Mouse (Mus musculus) fat pad, adult 2 months (tissue): ENCODE data around the gene Xlr4c.
"Not testable (repeated sequence)": the region's sequence is repeated elsewhere in the genome, so short reads cannot be mapped to it uniquely, and the experiment has no call there.

ENCODE experiments used
- DNase-seq: peaks from one replicate; pipeline ENCODE4 v3.0.0-alpha.2; 2011; ENCODE audit warnings: low read depth, low spot score; ENCODE audit errors: extremely low read depth

The Xlr4c gene

DNA sequence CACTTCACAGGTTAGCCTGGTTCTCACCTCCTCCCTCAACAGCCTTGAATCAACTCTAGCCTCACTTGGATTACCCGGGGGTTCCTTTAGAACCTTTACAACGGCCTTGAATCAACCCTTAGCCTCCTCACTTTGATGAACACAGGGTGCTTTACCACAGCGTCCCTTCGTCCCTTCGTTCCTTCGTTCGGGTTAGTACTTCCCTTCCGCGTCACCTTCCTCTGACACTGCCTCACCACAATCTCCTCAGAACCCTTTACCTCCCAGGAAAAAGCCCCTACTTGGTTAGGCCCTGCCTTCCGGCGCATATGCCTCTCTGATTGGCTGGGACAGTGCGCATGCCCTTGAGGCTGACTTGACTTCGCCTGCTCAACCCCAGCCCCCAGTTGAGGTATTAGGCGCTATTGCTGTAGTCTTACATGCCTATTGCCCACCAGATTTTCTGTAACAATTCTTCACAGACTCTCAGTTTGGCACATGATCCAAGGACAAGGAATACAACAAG is at the start of gene Xlr4c:
Gene Xlr4c, minus strand, starts transcription at position 310 of the 505 bp plus-strand sequence.
- DNase-seq = not testable (repeated sequence)

GRCm38 (mm10) chrX:73265270-73265669 is 22.3 kb upstream of the Xlr4c start, which contains the start of gene Xlr3c:
TSS of gene Xlr3c (minus strand) at chrX:73265390.
- not testable (repeated sequence) for DNase-seq

DNA sequence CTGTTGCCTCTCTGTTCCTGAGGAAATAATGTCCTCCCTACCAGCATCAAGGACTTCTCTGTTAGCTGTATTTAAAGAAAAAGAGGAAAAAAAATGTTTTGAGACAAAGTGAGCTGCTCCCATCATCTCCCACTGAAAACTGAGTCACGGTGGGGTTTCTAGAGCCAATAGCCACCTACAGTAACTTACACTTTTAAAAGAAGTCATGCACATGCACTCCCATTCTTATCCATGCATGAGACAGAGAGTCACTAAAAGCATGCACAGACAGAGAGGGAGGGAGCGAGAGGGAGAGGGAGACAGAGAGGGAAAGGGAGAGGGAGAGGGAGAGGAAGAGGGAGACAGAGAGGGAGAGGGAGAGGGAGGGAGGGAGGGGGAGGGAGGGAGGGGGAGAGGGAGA is 19.5 kb upstream of the Xlr4c start:
- not testable (repeated sequence) for DNase-seq

DNA sequence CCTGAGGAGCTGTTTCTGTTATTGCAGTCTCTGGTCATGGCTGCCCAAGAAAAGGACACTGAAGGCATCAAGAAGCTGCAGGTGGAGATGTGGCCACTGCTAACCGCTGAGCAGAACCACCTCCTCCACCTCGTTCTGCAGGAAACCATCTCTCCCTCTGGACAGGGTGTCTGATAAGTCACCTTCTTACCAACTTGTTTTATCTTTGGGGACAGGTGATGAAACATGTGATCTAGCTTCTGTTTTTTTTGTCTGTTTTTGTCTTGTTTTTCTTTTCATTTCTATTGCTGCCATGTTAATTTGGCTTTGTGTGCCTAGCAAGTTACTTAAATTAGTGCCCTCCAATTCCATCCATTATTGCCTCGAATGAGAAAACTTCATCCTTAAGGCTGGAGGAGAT is 13.6 kb downstream of the Xlr4c start:
- DNase-seq = no peak

DNA sequence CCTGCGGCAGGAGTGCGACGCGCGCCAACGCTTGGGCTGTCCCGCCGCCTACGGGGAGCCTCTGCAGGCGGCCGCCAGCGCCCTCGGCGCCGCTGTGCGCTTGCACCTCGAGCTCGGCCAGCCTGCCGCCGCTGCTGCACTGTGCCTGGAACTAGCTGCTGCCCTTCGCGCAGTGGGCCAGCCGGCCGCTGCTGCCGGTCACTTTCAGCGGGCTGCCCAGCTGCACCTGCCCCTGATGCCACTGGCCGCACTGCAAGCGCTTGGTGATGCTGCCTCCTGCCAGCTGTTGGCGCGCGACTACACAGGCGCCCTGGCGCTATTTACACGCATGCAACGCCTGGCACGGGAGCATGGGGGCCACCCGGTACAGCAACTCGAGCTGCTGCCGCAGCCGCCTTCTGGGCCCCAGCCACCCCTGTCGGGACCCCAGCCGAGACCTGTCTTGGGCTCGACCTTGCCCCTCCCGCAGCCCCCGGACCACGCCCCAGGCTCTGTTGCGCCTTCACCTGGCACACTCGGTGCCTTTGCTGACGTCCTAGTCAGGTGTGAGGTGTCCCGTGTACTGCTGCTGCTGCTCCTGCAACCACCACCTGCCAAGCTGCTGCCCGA is 14.2 kb downstream of the Xlr4c start:
- DNase-seq = no peak

DNA sequence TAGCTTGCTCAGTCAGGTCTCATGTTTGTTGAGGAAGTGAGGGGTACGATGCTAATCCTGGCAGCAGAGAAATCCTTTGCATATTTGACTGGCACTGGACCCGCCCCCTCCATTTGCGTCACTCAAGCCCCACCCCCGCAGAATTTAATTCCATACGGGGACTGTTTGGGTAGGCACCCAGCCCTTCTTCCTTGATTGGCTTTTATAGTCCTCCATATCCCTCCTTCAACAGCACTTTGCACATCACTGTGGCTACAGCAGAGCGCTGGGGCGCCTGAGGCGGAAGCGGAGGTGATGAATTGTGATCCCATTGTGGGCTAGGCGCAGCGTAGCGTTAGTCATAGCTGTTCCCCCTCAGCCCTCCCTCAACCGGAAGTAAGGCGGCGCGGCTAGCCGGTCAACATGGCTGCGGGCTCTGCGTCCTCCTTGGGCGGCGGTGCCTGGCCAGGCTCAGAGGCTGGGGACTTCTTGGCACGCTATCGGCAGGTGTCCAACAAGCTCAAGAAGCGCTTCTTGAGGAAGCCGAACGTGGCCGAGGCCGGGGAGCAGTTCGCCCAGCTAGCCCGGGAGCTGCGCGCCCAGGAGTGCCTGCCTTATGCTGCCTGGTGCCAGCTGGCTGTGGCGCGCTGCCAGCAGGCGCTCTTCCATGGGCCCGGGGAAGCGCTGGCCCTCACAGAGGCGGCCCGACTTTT is 14.9 kb downstream of the Xlr4c start, which contains the start of gene F8a:
Gene F8a, plus strand, starts transcription at position 378 of the 692 bp plus-strand sequence.
- DNase-seq = no peak

DNA sequence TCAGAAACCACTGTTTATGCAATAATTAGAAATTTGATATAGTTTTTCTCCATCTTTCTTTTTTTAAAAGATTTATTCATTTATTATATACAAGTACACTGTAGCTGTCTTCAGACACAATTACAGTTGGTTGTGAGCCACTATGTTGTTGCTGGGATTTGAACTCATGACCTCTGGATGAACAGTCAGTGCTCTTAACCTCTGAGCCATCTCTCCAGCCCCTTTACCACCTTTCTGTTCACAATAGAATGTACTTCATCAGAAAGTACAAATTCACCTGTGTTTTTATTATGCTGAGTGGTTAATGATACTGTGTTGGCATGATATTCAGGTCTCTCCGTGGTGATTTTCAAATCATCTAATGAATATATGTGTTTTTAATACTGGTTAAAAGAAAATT is 17.6 kb downstream of the Xlr4c start:
- no peak for DNase-seq

DNA sequence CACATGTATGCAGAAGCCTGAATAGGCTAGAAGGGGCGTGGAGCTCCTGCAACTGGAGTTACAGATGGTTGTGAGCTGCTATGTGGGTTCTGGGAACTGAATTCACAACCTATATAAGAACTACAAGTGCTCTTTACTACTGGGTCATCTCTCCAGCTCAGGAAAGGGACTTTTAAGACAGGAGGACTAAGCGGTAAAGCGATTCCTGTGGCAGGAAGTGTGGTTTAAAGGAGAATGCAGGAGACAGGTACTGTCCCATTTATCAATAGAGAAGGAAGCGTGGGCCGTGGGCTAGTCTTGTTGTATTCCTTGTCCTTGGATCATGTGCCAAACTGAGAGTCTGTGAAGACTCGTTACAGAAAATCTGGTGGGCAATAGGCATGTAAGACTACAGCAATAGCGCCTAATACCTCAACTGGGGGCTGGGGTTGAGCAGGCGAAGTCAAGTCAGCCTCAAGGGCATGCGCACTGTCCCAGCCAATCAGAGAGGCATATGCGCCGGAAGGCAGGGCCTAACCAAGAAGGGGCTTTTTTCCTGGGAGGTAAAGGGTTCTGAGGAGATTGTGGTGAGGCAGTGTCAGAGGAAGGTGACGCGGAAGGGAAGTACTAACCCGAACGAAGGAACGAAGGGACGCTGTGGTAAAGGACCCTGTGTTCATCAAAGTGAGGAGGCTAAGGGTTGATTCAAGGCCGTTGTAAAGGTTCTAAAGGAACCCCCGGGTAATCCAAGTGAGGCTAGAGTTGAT is 28.9 kb downstream of the Xlr4c start, which contains the start of gene Xlr4b:
Gene Xlr4b, plus strand, starts transcription at position 515 of the 746 bp plus-strand sequence.
- DNase-seq = not testable (repeated sequence)

DNA sequence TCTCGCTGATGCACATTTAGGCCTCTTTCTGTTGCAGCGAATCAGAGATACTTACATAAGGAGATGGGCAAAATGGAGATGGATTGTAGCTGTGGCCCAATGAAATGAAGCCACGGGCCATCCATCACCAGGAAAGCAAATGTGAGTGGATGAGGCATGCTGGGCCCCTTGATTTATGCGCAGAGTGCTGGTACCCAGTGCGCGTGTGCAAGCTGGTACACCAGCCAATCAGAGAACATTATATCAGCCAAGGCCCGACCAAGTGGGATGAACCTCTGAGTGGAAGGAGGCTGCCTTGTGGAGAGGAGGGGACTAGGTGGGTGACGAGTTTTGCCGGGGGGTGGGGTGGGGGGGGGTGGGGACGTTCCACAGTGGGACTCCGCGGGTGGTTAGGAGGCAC is 51.0 kb downstream of the Xlr4c start, which contains the start of gene Xlr3b:
Gene Xlr3b, plus strand, starts transcription at position 274 of the 400 bp plus-strand sequence.
- not testable (repeated sequence) for DNase-seq
